ENCODE assay signal across 9 mouse cellular contexts in genomic region chr14:80269179-80269951, GRCm38 (mm10).
A peak's percentile ranks its signal among the peaks of the same experiment; 100 is the strongest.
DNase-seq lines count a peak whose midpoint lies in the region; ATAC-seq and TF ChIP-seq lines count a peak whose summit lies in the region.
"Had no signal": no experiment of that assay in that cellular context is flagged by ENCODE, and none has a peak within 500 bp of the region (broad histone marks: within the 10 kb centered on the region; RNA-seq: fewer than 3 reads in every experiment).

No protein-coding gene starts in this region.

- intact Hi-C loops in left cerebral cortex, adult 2 months (cut with DNase I), result loop anchor here (2.0 kb wide), 1 partner anchor 575 kb away; no protein-coding TSS in a partner anchor

- no peak for ATAC-seq in liver, embryonic 11.5 days (replicated peaks; ENCODE audit: low FRiP score)
- 0 out of 2 replicates have a peak, but pooled peaks have one; percentile 37 for ATAC-seq in embryonic facial prominence, embryonic 11.5 days (replicated peaks; ENCODE audit: insufficient number of reproducible peaks, low FRiP score, low TSS enrichment, low read depth)
- ATAC-seq in midbrain, embryonic 16.5 days, result peak; percentile 80

- H3K4me3 ChIP-seq in liver, embryonic 11.5 days (ENCODE audit: low read depth, low read length), result no peak overlapping the region
- no peak overlapping the region for H3K4me3 ChIP-seq in embryonic facial prominence, embryonic 11.5 days (ENCODE audit: low read depth, low read length)
- no peak overlapping the region for H3K4me3 ChIP-seq in left cerebral cortex, adult 2 months
- H3K4me3 ChIP-seq in midbrain, embryonic 16.5 days (ENCODE audit: low read depth, low read length), result no peak overlapping the region
- H3K4me3 ChIP-seq: lung, embryonic 15.5 days had no signal

- no peaks in the 10 kb centered on the region for H3K36me3 ChIP-seq in liver, embryonic 11.5 days (ENCODE audit: control insufficient read depth, insufficient read depth, low read length)
- H3K36me3 ChIP-seq in embryonic facial prominence, embryonic 11.5 days (replicated peaks; ENCODE audit: control insufficient read depth, insufficient read depth, low read depth, low read length), result no peaks in the 10 kb centered on the region
- H3K36me3 ChIP-seq in midbrain, embryonic 16.5 days (ENCODE audit: control insufficient read depth, insufficient read depth, low read length), result no peaks in the 10 kb centered on the region
- H3K36me3 ChIP-seq: lung, embryonic 15.5 days had no signal

- H3K9me3 ChIP-seq in liver, embryonic 11.5 days (ENCODE audit: control insufficient read depth, low read length), result no peaks in the 10 kb centered on the region
- no peaks in the 10 kb centered on the region for H3K9me3 ChIP-seq in embryonic facial prominence, embryonic 11.5 days (replicated peaks; ENCODE audit: control insufficient read depth, low read length)
- no peaks in the 10 kb centered on the region for H3K9me3 ChIP-seq in midbrain, embryonic 16.5 days (replicated peaks; ENCODE audit: control insufficient read depth, low read length, poor library complexity, severe bottlenecking)
- H3K9me3 ChIP-seq: lung, embryonic 15.5 days had no signal

- peak; percentile 20 for DNase-seq in liver
- no peak for DNase-seq in liver, embryonic 11.5 days (ENCODE audit: low spot score)
- DNase-seq in adrenal gland, postnatal 36 days, result peak; percentile 47 to 67
- DNase-seq in embryonic facial prominence, embryonic 11.5 days (ENCODE audit: low spot score), result peak; percentile 90
- DNase-seq in induced T-regulatory cell, adult 2 months (ENCODE audit: low read depth), result peak; percentile 5
- DNase-seq in left cerebral cortex, adult 2 months (ENCODE audit: extremely low spot score in 1 of 2, low spot score in 2 of 2), result peak; percentile 75 to 77
- DNase-seq in thymus, postnatal 25 days, result no peak

- WGBS in liver, embryonic 11.5 days, result 49% methylated on average over 7 of the region's 7 CpGs
- 40% methylated on average over 7 of the region's 7 CpGs for WGBS in embryonic facial prominence, embryonic 11.5 days
- WGBS in midbrain, embryonic 16.5 days, result 32% methylated on average over 7 of the region's 7 CpGs

- no peak overlapping the region for H3K4me2 ChIP-seq in liver, embryonic 11.5 days
- H3K4me2 ChIP-seq in embryonic facial prominence, embryonic 11.5 days (ENCODE audit: low read depth, low read length), result no peak overlapping the region
- H3K4me2 ChIP-seq in midbrain, embryonic 16.5 days (ENCODE audit: low read length), result no peak overlapping the region
- H3K4me2 ChIP-seq: lung, embryonic 15.5 days had no signal

- no peak overlapping the region for H3K27ac ChIP-seq in liver, embryonic 11.5 days (ENCODE audit: low read depth, low read length)
- H3K27ac ChIP-seq in embryonic facial prominence, embryonic 11.5 days (replicated peaks; ENCODE audit: low read depth, low read length), result no peak overlapping the region
- no peak overlapping the region for H3K27ac ChIP-seq in left cerebral cortex, adult 2 months
- peak overlapping the region; percentile 40; the same call in 1 of the 2 replicates for H3K27ac ChIP-seq in midbrain, embryonic 16.5 days (ENCODE audit: low read length)
- H3K27ac ChIP-seq: lung, embryonic 15.5 days had no signal

- H3K4me1 ChIP-seq in liver, embryonic 11.5 days (replicated peaks; ENCODE audit: control insufficient read depth, insufficient read depth, low read length), result no peaks in the 10 kb centered on the region
- H3K4me1 ChIP-seq in embryonic facial prominence, embryonic 11.5 days (ENCODE audit: control insufficient read depth, insufficient read depth, low read length), result no peaks in the 10 kb centered on the region
- peaks cover 12% of the 10 kb centered on the region; the same call in 1 of the 2 replicates for H3K4me1 ChIP-seq in midbrain, embryonic 16.5 days (ENCODE audit: control insufficient read depth, insufficient read depth, low read length)
- H3K4me1 ChIP-seq: lung, embryonic 15.5 days had no signal

- no peaks in the 10 kb centered on the region for H3K27me3 ChIP-seq in liver, embryonic 11.5 days (replicated peaks; ENCODE audit: control insufficient read depth, insufficient read depth, low read length)
- H3K27me3 ChIP-seq in embryonic facial prominence, embryonic 11.5 days (ENCODE audit: control insufficient read depth, insufficient read depth, low read length), result no peaks in the 10 kb centered on the region
- H3K27me3 ChIP-seq in midbrain, embryonic 16.5 days (ENCODE audit: control insufficient read depth, insufficient read depth, low read depth, low read length), result no peaks in the 10 kb centered on the region
- H3K27me3 ChIP-seq: lung, embryonic 15.5 days had no signal

- H3K9ac ChIP-seq in liver, embryonic 11.5 days (ENCODE audit: low read depth, low read length), result no peak overlapping the region
- H3K9ac ChIP-seq in embryonic facial prominence, embryonic 11.5 days (replicated peaks; ENCODE audit: low read length), result no peak overlapping the region
- no peak overlapping the region for H3K9ac ChIP-seq in midbrain, embryonic 16.5 days (ENCODE audit: low read depth, low read length)
- H3K9ac ChIP-seq: lung, embryonic 15.5 days had no signal

- peak; percentile 98 for TF ChIP-seq CTCF in left cerebral cortex, adult 2 months (IDR thresholded peaks at IDR 0.05)

Comparison
In these comparisons a context has a peak if more than half of its experiments do, and no peak if none do; other contexts are left out.
1. DNase-seq: peak in liver (single experiment), adrenal gland, postnatal 36 days (2 of 2), embryonic facial prominence, embryonic 11.5 days (single experiment), induced T-regulatory cell, adult 2 months (single experiment) and left cerebral cortex, adult 2 months (2 of 2); none in liver, embryonic 11.5 days (single experiment) and thymus, postnatal 25 days (single experiment).